Mouse (Mus musculus) cerebellum, postnatal 4 days (tissue): ENCODE results near the gene Spag9.
A peak's percentile ranks its signal among the peaks of the same experiment; 100 is the strongest.
"Not testable (repeated sequence)": the region's sequence is repeated elsewhere in the genome, so short reads cannot be mapped to it uniquely, and the experiment has no call there.

Source experiments
- DNase-seq, 2 experiments: peaks; one replicate each; pipeline ENCODE4 v3.0.0; 2022; ENCODE audit warnings: low spot score in 2 of 2, mixed read lengths in 1 of 2

The Spag9 gene

GRCm38 (mm10) chr11:94054176-94054575, 58.3 kb downstream of the Spag9 start:
- no peak for DNase-seq

- DNase-seq: peak in 1 of 2 experiments; percentile 16
Measured at GRCm38 (mm10) chr11:94054901-94055300, 59.0 kb downstream of the Spag9 start.

GRCm38 (mm10) chr11:94063941-94064340, 68.0 kb downstream of the Spag9 start:
- no peak for DNase-seq

GRCm38 (mm10) chr11:94070455-94070854, 74.6 kb downstream of the Spag9 start:
- no peak for DNase-seq

- DNase-seq: no peak
Measured at GRCm38 (mm10) chr11:94073283-94073682, 77.4 kb downstream of the Spag9 start.

DNA sequence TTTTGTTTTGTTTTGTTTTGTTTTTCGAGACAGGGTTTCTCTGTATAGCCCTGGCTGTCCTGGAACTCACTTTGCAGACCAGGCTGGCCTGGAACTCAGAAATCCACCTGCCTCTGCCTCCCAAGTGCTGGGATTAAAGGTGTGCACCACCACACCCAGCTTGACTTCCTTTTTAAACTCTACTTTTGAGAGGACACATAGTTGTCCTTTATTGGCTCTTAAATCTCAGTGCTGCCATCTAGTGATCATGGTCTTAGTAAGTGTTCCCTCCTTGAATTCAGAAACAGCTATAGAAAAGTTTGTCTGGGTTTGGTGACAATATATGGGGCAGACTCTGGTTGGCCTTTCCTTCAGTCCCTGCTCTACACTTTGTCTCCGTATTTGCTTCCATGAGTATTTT, 91.1 kb downstream of the Spag9 start:
- not testable (repeated sequence) for DNase-seq

DNA sequence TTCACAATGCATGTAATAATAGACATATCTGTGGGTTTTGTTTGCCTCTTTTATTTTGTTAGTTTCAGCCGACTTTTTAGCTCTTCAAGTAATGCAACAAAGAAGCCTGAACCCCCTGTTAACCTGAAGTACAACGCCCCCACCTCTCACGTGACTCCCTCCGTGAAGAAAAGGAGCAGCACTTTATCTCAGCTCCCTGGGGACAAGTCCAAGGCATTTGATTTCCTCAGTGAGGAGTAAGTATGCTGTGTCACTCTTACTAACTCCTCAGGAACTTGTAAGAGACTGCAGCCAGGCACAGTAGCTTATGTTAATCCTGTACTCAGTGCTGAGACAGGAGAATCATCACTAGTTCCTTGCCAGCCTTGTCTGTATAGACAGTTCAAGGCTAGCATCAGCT, 94.6 kb downstream of the Spag9 start:
- no peak for DNase-seq

- DNase-seq: no peak
Measured at GRCm38 (mm10) chr11:94097489-94097888, 101.6 kb downstream of the Spag9 start.

DNA sequence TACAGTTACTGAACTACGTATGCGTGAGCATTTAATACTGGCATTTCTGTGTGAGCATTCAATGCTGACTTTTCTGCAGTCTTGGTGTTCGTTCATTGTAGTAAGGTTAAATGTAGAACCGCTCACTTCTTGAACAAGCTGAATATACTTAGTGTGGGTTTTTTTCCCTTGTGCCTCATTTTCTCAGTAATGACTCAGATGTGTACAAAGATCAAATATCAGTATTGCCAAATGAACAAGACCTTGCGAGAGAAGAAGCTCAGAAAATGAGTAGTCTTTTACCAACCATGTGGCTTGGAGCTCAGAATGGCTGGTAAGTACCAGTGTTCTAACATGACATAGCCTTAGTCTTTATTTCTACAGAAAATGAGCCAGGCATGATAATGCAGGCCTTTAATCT, 102.9 kb downstream of the Spag9 start:
- DNase-seq: no peak

DNA sequence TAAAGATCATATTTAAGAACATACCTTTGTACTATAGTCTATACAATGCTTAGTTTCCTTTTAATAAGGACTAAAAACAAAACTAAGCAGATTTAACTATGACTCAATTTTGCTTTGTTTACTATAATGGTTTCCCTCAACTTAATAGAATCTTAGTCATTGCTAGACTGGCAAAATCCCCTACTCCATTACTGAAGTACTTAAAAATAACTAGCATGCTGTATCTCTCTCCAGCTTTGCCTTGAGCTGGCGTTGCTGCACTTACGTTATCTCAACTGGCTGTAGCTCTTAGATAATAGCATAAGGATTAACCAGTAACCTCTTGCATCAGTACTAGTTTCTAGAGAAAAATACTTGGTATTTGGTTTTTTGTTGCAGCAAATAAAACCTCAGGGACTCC, 117.9 kb downstream of the Spag9 start:
- no peak for DNase-seq

- no peak for DNase-seq
Measured at GRCm38 (mm10) chr11:94115408-94115807, 119.5 kb downstream of the Spag9 start.

GRCm38 (mm10) chr11:94116655-94117054, 120.8 kb downstream of the Spag9 start:
- DNase-seq: no peak

GRCm38 (mm10) chr11:94117836-94118235, 121.9 kb downstream of the Spag9 start:
- DNase-seq: no peak

GRCm38 (mm10) chr11:94118612-94119011, 122.7 kb downstream of the Spag9 start:
- no peak for DNase-seq

DNA sequence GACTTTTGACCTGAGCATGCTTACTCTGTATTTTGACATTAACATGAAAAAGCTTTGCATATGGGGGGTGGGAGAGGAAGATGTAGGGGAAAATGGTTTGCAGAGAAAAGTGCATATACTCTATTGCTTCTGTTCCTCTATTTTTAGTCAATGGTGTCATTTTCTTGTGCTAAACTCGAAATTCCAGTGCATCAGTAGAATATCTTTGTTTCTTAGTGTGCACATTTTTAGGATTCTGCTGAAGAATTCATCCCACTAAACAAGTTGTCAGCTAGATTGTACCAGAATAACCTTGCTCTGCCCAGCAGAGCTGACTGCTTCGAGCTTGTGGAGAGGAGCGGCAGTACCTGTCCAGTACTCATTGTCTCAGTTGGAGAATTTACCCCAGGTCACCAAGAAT, 124.8 kb downstream of the Spag9 start:
- DNase-seq: no peak

DNA sequence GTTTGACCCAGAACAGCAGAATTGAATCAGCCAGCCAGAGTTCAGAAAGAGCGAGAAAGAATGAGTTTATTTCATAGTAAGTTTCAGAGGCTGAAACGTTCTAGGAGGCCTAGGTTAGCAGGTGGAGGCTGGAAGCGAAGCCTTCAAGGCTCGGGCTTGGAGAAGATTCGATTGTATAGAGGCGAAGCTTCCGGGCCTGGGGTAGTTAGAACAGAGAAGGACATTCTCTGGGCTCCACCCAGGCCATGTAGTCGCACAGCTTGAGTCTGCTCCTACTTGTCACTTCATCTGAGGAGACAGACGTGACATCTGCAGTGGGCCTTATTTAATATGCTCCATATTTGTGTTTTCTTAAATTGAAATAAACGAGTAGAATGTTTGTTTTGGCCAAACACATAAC, 125.6 kb downstream of the Spag9 start:
- no peak for DNase-seq

- DNase-seq: no peak
Measured at GRCm38 (mm10) chr11:94122341-94123030, 126.6 kb downstream of the Spag9 start.

DNA sequence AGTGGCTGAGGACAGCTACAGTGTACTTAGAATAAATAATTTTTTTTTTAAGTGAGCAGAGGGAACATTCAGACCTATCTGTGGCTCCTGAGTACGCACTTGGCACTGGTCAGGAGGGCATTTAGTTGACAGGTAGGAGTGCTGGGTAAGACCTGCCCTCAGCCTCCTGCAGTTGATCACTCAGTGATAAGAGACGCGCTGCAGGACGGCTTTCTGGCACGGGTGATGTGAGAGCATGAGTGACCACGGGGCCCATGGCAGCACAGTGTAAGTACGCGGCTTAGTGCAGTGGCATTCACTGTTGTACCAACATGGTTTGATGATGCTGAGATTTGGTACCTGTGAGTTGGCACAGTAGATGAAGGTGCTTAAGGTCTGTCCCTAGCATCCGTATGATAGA, 130.8 kb downstream of the Spag9 start:
- no peak for DNase-seq

- peak; percentile 83 to 93 for DNase-seq
Measured at GRCm38 (mm10) chr11:94127966-94128365, 132.1 kb downstream of the Spag9 start.

- DNase-seq: peak in 1 of 2 experiments; percentile 13
Measured at GRCm38 (mm10) chr11:94128506-94128905, 132.6 kb downstream of the Spag9 start.

GRCm38 (mm10) chr11:94129261-94130059, 133.6 kb downstream of the Spag9 start:
- peak in 1 of 2 experiments; percentile 62 for DNase-seq

DNA sequence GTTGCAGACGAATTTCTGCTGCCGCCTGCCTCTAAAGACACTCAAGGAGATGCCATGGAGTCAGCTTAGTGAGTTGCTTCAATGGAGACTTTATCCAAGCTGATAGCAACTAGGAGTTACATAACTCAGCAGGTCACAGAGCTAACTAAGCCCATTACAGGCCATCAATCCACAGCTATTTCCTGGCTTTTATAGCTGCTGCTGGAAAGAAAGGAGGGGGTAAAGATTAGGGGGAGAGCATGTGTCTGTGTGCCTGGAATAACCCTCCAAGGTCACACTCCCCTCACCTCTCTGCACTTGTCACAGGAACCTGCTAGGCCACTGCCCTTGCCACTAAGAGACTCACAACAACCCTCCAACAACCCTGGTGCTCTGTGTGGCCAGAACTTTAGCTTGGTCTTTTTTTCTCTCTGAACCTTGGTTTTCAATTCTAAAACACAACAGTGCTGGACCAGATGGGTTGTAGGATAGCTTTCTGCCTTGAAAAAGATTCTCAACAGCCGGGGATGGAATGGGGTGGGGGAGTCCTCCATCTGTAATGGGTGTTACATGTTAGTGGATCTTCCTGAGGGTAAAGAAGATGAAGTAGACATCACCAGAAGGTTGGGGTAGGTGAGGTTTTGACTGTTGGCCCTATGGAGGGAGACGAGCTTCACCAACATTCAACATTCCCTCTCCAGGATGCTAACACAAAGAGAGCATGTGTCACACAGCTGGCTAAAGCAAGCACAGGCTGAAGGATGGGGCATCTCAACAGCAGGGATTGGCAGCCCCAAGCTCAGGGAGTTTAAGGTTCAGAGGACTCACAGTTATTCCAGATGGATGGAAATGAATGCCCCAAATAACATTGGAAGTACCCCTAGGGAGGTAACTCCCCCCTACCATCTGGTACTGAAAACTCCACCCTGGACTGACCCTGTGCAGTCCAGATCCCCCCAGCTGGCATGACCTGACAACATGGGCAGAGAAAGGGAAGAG, 134.5 kb downstream of the Spag9 start:
- DNase-seq: no peak
